9 mouse cellular contexts compared by ENCODE assay signal in the genomic region with DNA sequence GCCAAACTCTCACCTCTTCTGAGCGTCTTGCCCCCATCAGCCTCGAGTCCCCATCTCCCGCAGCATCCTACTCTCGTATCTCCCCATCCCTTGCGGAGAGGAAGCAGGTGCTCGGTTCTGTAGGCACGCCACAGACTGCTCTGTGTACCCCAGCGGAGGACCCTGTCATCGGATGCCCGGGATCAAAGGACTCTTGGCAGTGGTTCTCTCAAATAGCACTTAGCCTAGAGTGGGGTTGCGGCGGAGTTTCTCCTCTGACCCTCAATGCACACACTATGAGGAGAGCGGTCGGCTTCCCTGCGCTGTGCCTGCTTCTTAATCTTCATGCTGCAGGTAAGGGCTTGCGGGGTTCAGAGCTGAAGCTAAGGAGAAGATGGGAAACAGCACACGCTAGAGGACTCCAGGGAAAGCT. TPM values are rescaled to one million over a fixed set of nuclear protein-coding genes. Genes with fewer than 3 reads are reported as not detected.
A peak's percentile ranks its signal among the peaks of the same experiment; 100 is the strongest.
DNase-seq lines count a peak whose midpoint lies in the region; ATAC-seq and TF ChIP-seq lines count a peak whose summit lies in the region.
"Had no signal": no experiment of that assay in that cellular context is flagged by ENCODE, and none has a peak within 500 bp of the region (broad histone marks: within the 10 kb centered on the region; RNA-seq: fewer than 3 reads in every experiment).

No protein-coding gene starts in this region.

- DNase-seq in kidney, adult 11 months = no peak
- DNase-seq in hindbrain, postnatal 0 days (ENCODE audit: low spot score) = no peak
- no peak for DNase-seq in midbrain, postnatal 0 days (ENCODE audit: low spot score)
- DNase-seq in layer of hippocampus, postnatal 10 days (ENCODE audit: low spot score in 2 of 2) = no peak
- DNase-seq in left cerebral cortex, adult 18-20 months (ENCODE audit: low spot score in 2 of 2) = no peak
- DNase-seq in layer of hippocampus, adult 18-20 months (ENCODE audit: low spot score in 2 of 2) = no peak

- H3K9me3 ChIP-seq in kidney, embryonic 15.5 days (replicated peaks) = no peaks in the 10 kb centered on the region
- no peaks in the 10 kb centered on the region for H3K9me3 ChIP-seq in embryonic facial prominence, embryonic 13.5 days
- peaks cover 3% of the 10 kb centered on the region; the same call in 1 of the 2 replicates for H3K9me3 ChIP-seq in hindbrain, postnatal 0 days (ENCODE audit: low read length)
- H3K9me3 ChIP-seq in midbrain, postnatal 0 days (ENCODE audit: low read length) = no peaks in the 10 kb centered on the region

- H3K27ac ChIP-seq in kidney, embryonic 15.5 days = no peak overlapping the region
- no peak overlapping the region for H3K27ac ChIP-seq in embryonic facial prominence, embryonic 13.5 days
- peak overlapping the region; percentile 85 for H3K27ac ChIP-seq in hindbrain, postnatal 0 days
- peak overlapping the region; percentile 84 for H3K27ac ChIP-seq in midbrain, postnatal 0 days (ENCODE audit: low read depth, low read length)

- H3K9ac ChIP-seq in kidney, embryonic 15.5 days = no peak overlapping the region
- H3K9ac ChIP-seq in embryonic facial prominence, embryonic 13.5 days = 0 out of 2 replicates have a peak overlapping the region, but pooled peaks have one; percentile 16
- peak overlapping the region; percentile 62 for H3K9ac ChIP-seq in hindbrain, postnatal 0 days (replicated peaks; ENCODE audit: low read length)
- H3K9ac ChIP-seq in midbrain, postnatal 0 days (replicated peaks; ENCODE audit: low read length, poor library complexity, severe bottlenecking) = peak overlapping the region; percentile 68

- H3K4me1 ChIP-seq in kidney, embryonic 15.5 days = peaks cover 24% of the 10 kb centered on the region
- H3K4me1 ChIP-seq in embryonic facial prominence, embryonic 13.5 days = peaks cover 22% of the 10 kb centered on the region
- H3K4me1 ChIP-seq in hindbrain, postnatal 0 days (ENCODE audit: insufficient read depth, low read length) = no peaks in the 10 kb centered on the region
- H3K4me1 ChIP-seq in midbrain, postnatal 0 days (ENCODE audit: insufficient read depth, low read length) = 0 out of 2 replicates have a peak, but pooled peaks cover 3% of the 10 kb centered on the region

- ATAC-seq in kidney, embryonic 15.5 days (replicated peaks; ENCODE audit: low FRiP score) = peak; percentile 47
- ATAC-seq in embryonic facial prominence, embryonic 13.5 days (ENCODE audit: insufficient number of reproducible peaks, insufficient read depth, low FRiP score, low TSS enrichment, low read depth) = 0 out of 2 replicates have a peak, but pooled peaks have one; percentile 22
- ATAC-seq in hindbrain, postnatal 0 days = peak; percentile 75
- ATAC-seq in midbrain, postnatal 0 days (ENCODE audit: low FRiP score) = peak; percentile 63

- H3K4me2 ChIP-seq in kidney, embryonic 15.5 days = peak overlapping the region; percentile 69
- H3K4me2 ChIP-seq in embryonic facial prominence, embryonic 13.5 days = peak overlapping the region; percentile 64
- H3K4me2 ChIP-seq in hindbrain, postnatal 0 days (ENCODE audit: low read depth, low read length) = peak overlapping the region; percentile 78
- peak overlapping the region; percentile 64 for H3K4me2 ChIP-seq in midbrain, postnatal 0 days (ENCODE audit: low read depth, low read length, poor library complexity, severe bottlenecking)

- TF ChIP-seq CTCF in hindbrain, postnatal 0 days (IDR thresholded peaks at IDR 0.05; ENCODE audit: low read depth) = no peak
- no peak for TF ChIP-seq CTCF in midbrain, postnatal 0 days (IDR thresholded peaks at IDR 0.05)

- H3K36me3 ChIP-seq in kidney, embryonic 15.5 days = no peaks in the 10 kb centered on the region
- H3K36me3 ChIP-seq in embryonic facial prominence, embryonic 13.5 days = no peaks in the 10 kb centered on the region
- no peaks in the 10 kb centered on the region for H3K36me3 ChIP-seq in hindbrain, postnatal 0 days (ENCODE audit: insufficient read depth, low read length)
- no peaks in the 10 kb centered on the region for H3K36me3 ChIP-seq in midbrain, postnatal 0 days (ENCODE audit: insufficient read depth, low read length)

- H3K4me3 ChIP-seq in kidney, embryonic 15.5 days (replicated peaks) = peak overlapping the region; percentile 39
- H3K4me3 ChIP-seq in embryonic facial prominence, embryonic 13.5 days = peak overlapping the region; percentile 41
- peak overlapping the region; percentile 58 for H3K4me3 ChIP-seq in hindbrain, postnatal 0 days (ENCODE audit: low read length)
- peak overlapping the region; percentile 58 for H3K4me3 ChIP-seq in midbrain, postnatal 0 days (ENCODE audit: low read depth, low read length)

- H3K27me3 ChIP-seq in kidney, embryonic 15.5 days = peaks cover 10% of the 10 kb centered on the region
- H3K27me3 ChIP-seq in embryonic facial prominence, embryonic 13.5 days = peaks cover 13% of the 10 kb centered on the region
- no peaks in the 10 kb centered on the region for H3K27me3 ChIP-seq in hindbrain, postnatal 0 days (ENCODE audit: insufficient read depth, low read length)
- no peaks in the 10 kb centered on the region for H3K27me3 ChIP-seq in midbrain, postnatal 0 days (ENCODE audit: insufficient read depth, low read length)

- WGBS in kidney, embryonic 15.5 days = 1% methylated on average over 17 of the region's 17 CpGs
- WGBS in embryonic facial prominence, embryonic 13.5 days = 1% methylated on average over 17 of the region's 17 CpGs
- WGBS in hindbrain, postnatal 0 days = 1% methylated on average over 17 of the region's 17 CpGs
- 1% methylated on average over 17 of the region's 17 CpGs for whole genome bisulfite sequencing in midbrain, postnatal 0 days

RNA-seq across cellular contexts. Expression of a gene that starts 0.5 kb away (rescaled TPM):
- polyA plus RNA-seq in kidney, embryonic 15.5 days (2015; fragmentation: Nextera tagmentation; extraction: Ambion mirVana) = 0.76 and 1.5 TPM in 2 replicates
- polyA plus RNA-seq in embryonic facial prominence, embryonic 13.5 days (2015; fragmentation: Nextera tagmentation; extraction: Ambion mirVana) = 2.1 and 2.4 TPM in 2 replicates
- 20.8 and 22.0 TPM in 2 replicates for total RNA-seq in hindbrain, postnatal 0 days (2014; rRNA removed)
- 22.9 and 25.1 TPM in 2 replicates for polyA plus RNA-seq in hindbrain, postnatal 0 days (2015; fragmentation: Nextera tagmentation; extraction: Ambion mirVana)
- 23.8 and 25.0 TPM in 2 replicates for total RNA-seq in midbrain, postnatal 0 days (2014; rRNA removed)
- 25.1 and 25.2 TPM in 2 replicates for polyA plus RNA-seq in midbrain, postnatal 0 days (2015; fragmentation: Nextera tagmentation; extraction: Ambion mirVana)
- total RNA-seq in layer of hippocampus, postnatal 10 days (2021) = 10 to 100 TPM; 26.1 to 29.0 TPM
- total RNA-seq in left cerebral cortex, adult 18-20 months (2021) = 10 to 100 TPM; 17.0 to 18.5 TPM
- total RNA-seq in layer of hippocampus, adult 18-20 months (2021) = 10 to 100 TPM; 16.4 to 16.8 TPM
- total RNA-seq: hematopoietic stem cell, adult 5-6 weeks had no signal

Comparison
In these comparisons a context has a peak if more than half of its experiments do, and no peak if none do; other contexts are left out.
1. ATAC-seq: peak in every context shown above with its lines; median percentile 75 in hindbrain, postnatal 0 days; 63 in midbrain, postnatal 0 days; 47 in kidney, embryonic 15.5 days; 22 in embryonic facial prominence, embryonic 13.5 days.
2. H3K27ac ChIP-seq: peak in hindbrain, postnatal 0 days (single experiment) and midbrain, postnatal 0 days (single experiment); none in kidney, embryonic 15.5 days (single experiment) and embryonic facial prominence, embryonic 13.5 days (single experiment).
3. Peak in every context shown above with its lines, with median percentiles within 50 percentile points of each other: H3K4me2 ChIP-seq and H3K4me3 ChIP-seq.